Mouse (Mus musculus) embryo, embryonic 10.5 days (tissue): ENCODE results near the gene St7.

Experiments
- DNase-seq: peaks from one replicate; pipeline ENCODE4 v3.0.0-alpha.2; 2015; ENCODE audit warnings: low spot score

The St7 gene

GRCm38 (mm10) chr6:17949103-17949502, 256.4 kb downstream of the St7 start:
- DNase-seq, result no peak

- DNase-seq, result no peak
These were observed 259.0 kb downstream of the St7 start for GRCm38 (mm10) chr6:17951779-17952178.

- no peak for DNase-seq
These were observed 270.7 kb downstream of the St7 start for GRCm38 (mm10) chr6:17963455-17963854.

GRCm38 (mm10) chr6:17968467-17969144, 275.9 kb downstream of the St7 start:
- peak; percentile 86 for DNase-seq

GRCm38 (mm10) chr6:17969815-17970214, 277.1 kb downstream of the St7 start:
- DNase-seq, result no peak

- DNase-seq, result no peak
These were observed 278.7 kb downstream of the St7 start for GRCm38 (mm10) chr6:17971393-17971792.

- DNase-seq, result no peak
These were observed 281.7 kb downstream of the St7 start for GRCm38 (mm10) chr6:17974416-17974815.

GRCm38 (mm10) chr6:17977165-17977564, 284.4 kb downstream of the St7 start:
- no peak for DNase-seq

GRCm38 (mm10) chr6:17978324-17978723, 285.6 kb downstream of the St7 start:
- no peak for DNase-seq

GRCm38 (mm10) chr6:17978881-17979280, 286.1 kb downstream of the St7 start:
- no peak for DNase-seq

- no peak for DNase-seq
These were observed 286.6 kb downstream of the St7 start for GRCm38 (mm10) chr6:17979361-17979760.

- DNase-seq, result no peak
These were observed 297.7 kb downstream of the St7 start for GRCm38 (mm10) chr6:17990173-17991028.

GRCm38 (mm10) chr6:17991625-17992024, 298.9 kb downstream of the St7 start:
- DNase-seq, result no peak
